Mouse (Mus musculus): ENCODE results near the gene Pgm2l1. TPM values are rescaled to one million over a fixed set of nuclear protein-coding genes. Genes with fewer than 3 reads are reported as not detected.
A peak's percentile ranks its signal among the peaks of the same experiment; 100 is the strongest.

Pgm2l1 gene
- 9.2 and 13.2 TPM in 2 replicates for polyA plus RNA-seq (2014; fragmentation: Nextera tagmentation; extraction: Ambion mirVana)

DNA sequence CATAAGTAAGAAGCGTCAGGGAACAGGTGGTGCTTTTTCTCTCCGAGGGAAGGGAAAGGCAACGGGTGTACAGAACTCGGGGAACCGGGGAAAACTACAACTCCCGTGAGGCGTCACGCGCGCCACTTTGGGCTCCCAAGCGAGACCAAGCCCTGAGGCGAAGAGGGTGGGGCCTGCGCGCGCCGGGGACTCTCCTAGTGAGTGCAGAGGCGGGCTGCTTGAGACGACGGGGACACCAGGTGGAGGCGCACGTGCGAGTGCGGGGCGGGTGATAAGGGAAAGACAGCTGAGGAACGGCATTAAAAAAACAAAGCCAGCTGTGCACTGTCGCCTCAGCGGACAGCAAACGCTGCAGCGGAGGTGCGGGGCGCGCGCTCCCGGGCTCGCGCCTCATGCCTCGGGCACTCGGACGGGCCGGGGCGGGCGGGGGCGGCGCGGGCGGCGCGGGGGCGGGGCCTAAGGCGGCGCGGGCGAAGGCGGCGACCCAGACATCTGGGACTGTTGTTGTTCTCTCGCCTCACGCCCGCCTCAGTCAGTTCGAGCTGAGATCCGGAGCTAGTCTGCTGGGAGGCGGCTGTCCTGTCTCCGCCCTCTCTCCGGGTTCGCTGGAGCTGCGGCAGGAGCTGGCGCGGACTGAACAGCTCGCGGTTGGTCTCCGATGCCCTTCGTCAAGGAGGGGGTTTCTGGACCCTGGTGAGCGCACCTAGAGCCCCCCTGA, at the start of gene Pgm2l1:
Gene Pgm2l1 (plus strand): TSS at position 237 of the 718 bp plus-strand sequence.
- Histone ChIP-seq H3K36me3 (ENCODE audit: control insufficient read depth, insufficient read depth, low read length) (no peaks in the 10 kb centered on the region), H3K4me1 (ENCODE audit: control insufficient read depth, insufficient read depth, low read length) (peaks cover 7% of the 10 kb centered on the region; the same call in 1 of the 2 replicates), H3K9me3 (replicated peaks; ENCODE audit: control insufficient read depth, low read length) (no peaks in the 10 kb centered on the region), H3K4me2 (ENCODE audit: low read length) (peak within 1 kb of the TSS; percentile 86), H3K4me3 (ENCODE audit: low read depth, low read length) (peak within 1 kb of the TSS; percentile 80), H3K27me3 (replicated peaks; ENCODE audit: control insufficient read depth, insufficient read depth, low read length) (no peaks in the 10 kb centered on the region), H3K9ac (ENCODE audit: low read length) (peak within 1 kb of the TSS; percentile 88), H3K27ac (ENCODE audit: low read depth, low read length) (peak within 1 kb of the TSS; percentile 86)
- under 1% methylated on average over 56 of the region's 72 CpGs for WGBS
- ATAC-seq, result peak; percentile 99
- DNase-seq (ENCODE audit: low spot score), result peak; percentile 98

DNA sequence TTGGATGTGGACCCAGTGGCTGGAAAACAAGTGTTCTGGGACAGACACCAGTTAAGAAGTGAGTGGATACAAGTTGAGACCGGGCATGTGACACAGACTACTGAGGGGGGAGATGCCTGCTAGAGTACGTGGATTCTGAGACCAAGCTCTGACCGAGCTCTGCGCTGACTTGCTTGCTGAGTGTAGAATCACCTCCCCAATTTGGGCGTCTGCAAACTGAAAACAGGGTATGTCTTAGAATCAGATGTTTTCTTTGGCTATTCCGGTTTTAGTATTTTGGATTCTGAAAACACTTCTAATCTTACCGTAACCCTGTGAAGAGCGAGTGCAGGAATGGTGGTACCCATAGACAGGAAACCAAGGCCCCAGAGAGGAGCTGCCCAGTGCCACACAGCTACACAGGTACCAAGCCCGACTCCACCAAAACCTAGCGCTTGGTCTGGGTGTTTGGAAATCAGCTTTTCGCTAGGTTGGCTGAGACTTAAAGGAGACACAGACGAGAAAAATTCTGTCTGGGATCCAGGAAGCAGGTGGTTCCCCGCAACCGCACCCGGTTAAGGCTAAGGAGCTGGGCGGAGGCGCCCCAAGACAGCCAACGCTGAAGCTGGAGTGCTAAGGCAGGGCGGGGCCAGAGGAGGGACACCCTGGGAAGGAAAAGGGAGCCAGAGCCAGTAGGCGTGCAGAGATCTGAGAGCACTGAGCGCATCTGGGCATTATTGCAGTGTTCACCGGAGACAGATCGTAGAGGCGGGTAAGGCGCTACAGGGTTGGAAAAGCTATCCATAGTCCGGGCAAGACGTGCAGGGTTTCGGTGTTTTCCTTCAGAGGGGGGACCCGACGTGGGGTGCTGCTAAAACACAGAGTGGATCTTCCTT, 48.9 kb upstream of the Pgm2l1 start:
- H3K9me3 ChIP-seq (replicated peaks; ENCODE audit: control insufficient read depth, low read length), result no peaks in the 10 kb centered on the region
- H3K4me3 ChIP-seq (ENCODE audit: low read depth, low read length), result peak overlapping the region; percentile 27
- H3K9ac ChIP-seq (ENCODE audit: low read length), result 0 out of 2 replicates have a peak overlapping the region, but pooled peaks have one; percentile 37
- WGBS, result 9% methylated on average over 30 of the region's 30 CpGs
- DNase-seq (ENCODE audit: low spot score) (peak; percentile 49), ATAC-seq (no peak)
- H3K4me1 ChIP-seq (ENCODE audit: control insufficient read depth, insufficient read depth, low read length), result peaks cover 5% of the 10 kb centered on the region; the same call in 1 of the 2 replicates
- no peak overlapping the region for H3K27ac ChIP-seq (ENCODE audit: low read depth, low read length)
- no peaks in the 10 kb centered on the region for H3K36me3 ChIP-seq (ENCODE audit: control insufficient read depth, insufficient read depth, low read length)
- H3K4me2 ChIP-seq (ENCODE audit: low read length), result peak overlapping the region; percentile 56
- H3K27me3 ChIP-seq (replicated peaks; ENCODE audit: control insufficient read depth, insufficient read depth, low read length), result peaks cover 29% of the 10 kb centered on the region

DNA sequence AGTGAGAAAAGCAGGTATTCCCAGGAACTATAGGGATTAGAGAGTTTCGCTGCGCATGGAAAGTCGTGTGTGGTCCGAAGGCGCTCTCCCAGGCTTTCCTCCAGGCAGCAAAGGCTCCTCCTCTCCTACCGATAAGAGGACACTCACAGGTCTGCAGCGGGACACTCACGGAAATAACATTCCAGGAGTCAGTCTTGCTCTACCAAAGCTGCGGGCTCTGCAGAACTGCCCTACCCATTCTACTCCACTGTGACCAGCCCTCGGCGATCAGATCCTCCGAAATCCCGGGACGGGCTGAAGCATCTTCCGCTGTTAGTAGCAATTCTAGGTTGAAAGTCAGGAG, 48.3 kb upstream of the Pgm2l1 start:
- Histone ChIP-seq H3K9ac (ENCODE audit: low read length) (no peak overlapping the region), H3K4me1 (ENCODE audit: control insufficient read depth, insufficient read depth, low read length) (peaks cover 5% of the 10 kb centered on the region; the same call in 1 of the 2 replicates), H3K27me3 (replicated peaks; ENCODE audit: control insufficient read depth, insufficient read depth, low read length) (peaks cover 29% of the 10 kb centered on the region), H3K9me3 (replicated peaks; ENCODE audit: control insufficient read depth, low read length) (no peaks in the 10 kb centered on the region), H3K27ac (ENCODE audit: low read depth, low read length) (no peak overlapping the region), H3K36me3 (ENCODE audit: control insufficient read depth, insufficient read depth, low read length) (no peaks in the 10 kb centered on the region), H3K4me2 (ENCODE audit: low read length) (peak overlapping the region; percentile 56), H3K4me3 (ENCODE audit: low read depth, low read length) (peak overlapping the region; percentile 27)
- ATAC-seq (no peak), DNase-seq (ENCODE audit: low spot score) (no peak)
- WGBS, result 3% methylated on average over 15 of the region's 15 CpGs

DNA sequence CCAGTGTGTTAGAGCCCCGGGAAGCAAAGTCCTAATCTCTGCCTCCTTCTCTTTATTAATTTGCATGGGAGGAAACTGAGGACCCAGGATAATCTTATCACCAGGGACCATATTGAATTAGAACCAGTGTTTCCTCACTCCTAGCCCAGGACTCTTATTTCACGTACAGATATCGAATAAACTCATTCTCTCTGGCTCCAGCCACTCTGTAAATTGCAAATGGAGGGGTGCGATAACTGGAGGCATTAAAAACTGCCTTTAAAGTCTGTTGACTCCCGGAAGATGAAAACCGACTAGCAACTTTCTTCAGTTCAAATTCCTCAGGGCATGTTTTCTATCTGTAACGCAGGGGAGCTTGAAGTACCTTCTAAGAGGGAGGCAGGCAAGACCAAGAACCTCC, 47.8 kb upstream of the Pgm2l1 start:
- Histone ChIP-seq H3K9ac (ENCODE audit: low read length) (no peak overlapping the region), H3K9me3 (replicated peaks; ENCODE audit: control insufficient read depth, low read length) (no peaks in the 10 kb centered on the region), H3K4me3 (ENCODE audit: low read depth, low read length) (no peak overlapping the region), H3K36me3 (ENCODE audit: control insufficient read depth, insufficient read depth, low read length) (no peaks in the 10 kb centered on the region), H3K27ac (ENCODE audit: low read depth, low read length) (no peak overlapping the region), H3K27me3 (replicated peaks; ENCODE audit: control insufficient read depth, insufficient read depth, low read length) (peaks cover 29% of the 10 kb centered on the region), H3K4me1 (ENCODE audit: control insufficient read depth, insufficient read depth, low read length) (peaks cover 5% of the 10 kb centered on the region; the same call in 1 of the 2 replicates), H3K4me2 (ENCODE audit: low read length) (0 out of 2 replicates have a peak overlapping the region, but pooled peaks have one; percentile 56)
- DNase-seq (ENCODE audit: low spot score) (no peak), ATAC-seq (no peak)
- WGBS, result 67% methylated on average over 7 of the region's 7 CpGs

DNA sequence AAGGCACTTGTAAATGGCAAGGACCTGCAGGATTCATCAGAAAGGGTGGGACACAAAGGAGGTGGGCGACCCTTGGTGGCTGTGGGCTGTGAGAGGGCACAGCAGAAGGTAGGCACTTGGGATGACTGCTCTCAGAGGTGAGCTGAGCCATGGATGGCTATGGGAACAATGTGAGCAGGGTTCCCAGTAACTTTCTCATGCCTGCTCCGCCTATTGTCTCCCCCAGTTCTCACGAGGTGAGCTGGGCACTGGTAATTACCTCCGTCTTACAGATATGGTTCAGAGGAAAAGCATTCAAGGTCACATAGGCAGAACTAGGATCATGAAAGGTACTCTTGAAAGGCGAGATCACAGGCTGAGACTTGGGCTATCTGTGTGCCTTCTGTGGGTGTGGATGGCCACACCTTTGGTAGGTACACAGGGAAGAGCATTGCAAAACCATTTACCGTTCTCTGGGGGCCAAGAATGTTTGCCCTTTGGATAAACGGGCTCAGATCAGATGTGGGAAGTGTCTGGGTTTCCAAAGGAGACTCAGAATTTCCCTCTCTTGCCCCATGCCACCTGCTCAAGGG, 47.3 kb upstream of the Pgm2l1 start:
- Histone ChIP-seq H3K4me1 (ENCODE audit: control insufficient read depth, insufficient read depth, low read length) (peaks cover 5% of the 10 kb centered on the region; the same call in 1 of the 2 replicates), H3K9me3 (replicated peaks; ENCODE audit: control insufficient read depth, low read length) (no peaks in the 10 kb centered on the region), H3K27me3 (replicated peaks; ENCODE audit: control insufficient read depth, insufficient read depth, low read length) (peaks cover 29% of the 10 kb centered on the region), H3K9ac (ENCODE audit: low read length) (no peak overlapping the region), H3K27ac (ENCODE audit: low read depth, low read length) (no peak overlapping the region), H3K4me3 (ENCODE audit: low read depth, low read length) (no peak overlapping the region), H3K36me3 (ENCODE audit: control insufficient read depth, insufficient read depth, low read length) (no peaks in the 10 kb centered on the region), H3K4me2 (ENCODE audit: low read length) (no peak overlapping the region)
- 75% methylated on average over 7 of the region's 7 CpGs for WGBS
- DNase-seq (ENCODE audit: low spot score) (no peak), ATAC-seq (no peak)

DNA sequence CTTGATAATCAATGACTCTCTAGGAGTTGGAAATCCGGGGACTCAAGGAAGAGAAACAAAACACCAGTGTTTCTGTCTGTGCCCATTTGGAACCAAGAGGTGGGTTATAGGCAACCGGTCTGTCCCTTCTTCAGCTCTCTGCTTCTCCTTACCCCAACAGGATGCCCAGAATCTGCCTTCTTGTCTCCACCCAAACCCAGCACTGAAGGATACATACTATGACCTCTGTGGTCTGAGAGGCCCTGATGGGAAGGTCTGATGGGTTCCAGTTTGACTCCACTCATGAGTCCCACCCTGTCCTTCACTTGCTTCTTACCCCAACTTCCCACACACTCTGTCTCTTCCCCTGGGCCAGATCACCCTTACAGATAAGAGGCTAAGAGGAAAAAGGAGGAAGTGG, 46.0 kb upstream of the Pgm2l1 start:
- H3K4me1 ChIP-seq (ENCODE audit: control insufficient read depth, insufficient read depth, low read length), result peaks cover 5% of the 10 kb centered on the region; the same call in 1 of the 2 replicates
- H3K4me3 ChIP-seq (ENCODE audit: low read depth, low read length), result no peak overlapping the region
- H3K36me3 ChIP-seq (ENCODE audit: control insufficient read depth, insufficient read depth, low read length), result no peaks in the 10 kb centered on the region
- DNase-seq (ENCODE audit: low spot score), result no peak
- no peak overlapping the region for H3K27ac ChIP-seq (ENCODE audit: low read depth, low read length)
- no peak for ATAC-seq
- H3K27me3 ChIP-seq (replicated peaks; ENCODE audit: control insufficient read depth, insufficient read depth, low read length), result peaks cover 29% of the 10 kb centered on the region
- no peak overlapping the region for H3K9ac ChIP-seq (ENCODE audit: low read length)
- no peak overlapping the region for H3K4me2 ChIP-seq (ENCODE audit: low read length)
- 81% methylated on average over 2 of the region's 2 CpGs for WGBS
- no peaks in the 10 kb centered on the region for H3K9me3 ChIP-seq (replicated peaks; ENCODE audit: control insufficient read depth, low read length)

DNA sequence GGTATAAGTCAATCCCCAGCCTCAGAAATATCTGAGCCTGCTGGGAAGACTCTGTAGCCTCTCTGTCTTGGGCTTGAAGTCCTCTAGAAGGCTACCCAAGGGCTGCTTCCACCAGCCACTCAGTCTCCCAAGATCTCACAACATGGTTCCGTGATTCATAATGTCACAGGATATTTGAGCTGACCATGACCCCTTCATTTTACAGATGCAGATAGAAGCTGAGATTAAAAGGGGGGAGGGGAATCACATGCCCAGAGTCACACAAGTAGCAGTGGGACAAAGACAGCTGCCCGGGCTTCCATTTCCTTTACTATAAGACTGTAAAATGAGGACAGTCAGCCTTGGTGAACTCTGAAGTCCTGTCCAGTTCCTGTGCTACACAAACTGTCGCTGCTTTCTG, 45.6 kb upstream of the Pgm2l1 start:
- Histone ChIP-seq H3K9me3 (replicated peaks; ENCODE audit: control insufficient read depth, low read length) (no peaks in the 10 kb centered on the region), H3K36me3 (ENCODE audit: control insufficient read depth, insufficient read depth, low read length) (no peaks in the 10 kb centered on the region), H3K4me1 (ENCODE audit: control insufficient read depth, insufficient read depth, low read length) (peaks cover 5% of the 10 kb centered on the region; the same call in 1 of the 2 replicates), H3K27ac (ENCODE audit: low read depth, low read length) (no peak overlapping the region), H3K9ac (ENCODE audit: low read length) (no peak overlapping the region), H3K4me2 (ENCODE audit: low read length) (no peak overlapping the region), H3K4me3 (ENCODE audit: low read depth, low read length) (no peak overlapping the region), H3K27me3 (replicated peaks; ENCODE audit: control insufficient read depth, insufficient read depth, low read length) (peaks cover 29% of the 10 kb centered on the region)
- ATAC-seq (no peak), DNase-seq (ENCODE audit: low spot score) (no peak)
- WGBS, result 83% methylated on average over 3 of the region's 3 CpGs

DNA sequence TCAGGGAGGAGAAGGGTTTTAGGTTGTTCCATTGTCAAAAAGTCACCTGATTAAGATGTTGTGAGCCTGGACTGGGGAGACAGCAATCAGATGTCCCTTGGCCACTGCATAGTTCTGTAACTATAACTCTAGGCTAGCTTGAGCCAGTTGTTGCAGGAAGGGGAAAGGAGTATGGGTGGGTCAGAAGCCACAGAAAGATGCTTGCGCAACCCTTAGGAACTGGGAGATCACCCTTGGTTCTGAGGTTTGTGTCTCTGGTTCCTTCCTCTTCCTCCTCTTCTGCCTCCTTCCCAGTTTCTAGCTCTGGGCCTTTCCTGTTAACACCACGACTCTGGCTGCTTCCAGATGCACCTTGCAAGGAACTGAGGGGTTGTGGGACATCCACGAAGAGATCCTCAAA, 44.8 kb upstream of the Pgm2l1 start:
- Histone ChIP-seq H3K4me3 (ENCODE audit: low read depth, low read length) (no peak overlapping the region), H3K27me3 (replicated peaks; ENCODE audit: control insufficient read depth, insufficient read depth, low read length) (peaks cover 28% of the 10 kb centered on the region), H3K27ac (ENCODE audit: low read depth, low read length) (no peak overlapping the region), H3K4me2 (ENCODE audit: low read length) (no peak overlapping the region), H3K9me3 (replicated peaks; ENCODE audit: control insufficient read depth, low read length) (no peaks in the 10 kb centered on the region), H3K36me3 (ENCODE audit: control insufficient read depth, insufficient read depth, low read length) (no peaks in the 10 kb centered on the region), H3K9ac (ENCODE audit: low read length) (no peak overlapping the region), H3K4me1 (ENCODE audit: control insufficient read depth, insufficient read depth, low read length) (peaks cover 5% of the 10 kb centered on the region; the same call in 1 of the 2 replicates)
- WGBS, result 78% methylated on average over 3 of the region's 3 CpGs
- ATAC-seq (no peak), DNase-seq (ENCODE audit: low spot score) (no peak)

All from forebrain, embryonic 14.5 days (tissue).